Mouse (Mus musculus) spleen, adult 12 weeks (tissue): ENCODE results near the gene I830077J02Rik.

Experiments used
- DNase-seq: peaks from one replicate; pipeline ENCODE4 v3.0.0; 2022; ENCODE audit warnings: low spot score

Gene I830077J02Rik

GRCm38 (mm10) chr3:105893941-105894391 is 38.5 kb downstream of the I830077J02Rik start:
- DNase-seq: no peak

GRCm38 (mm10) chr3:105892572-105893495 is 39.6 kb downstream of the I830077J02Rik start:
- DNase-seq: peak; percentile 50

GRCm38 (mm10) chr3:105891760-105892571 is 40.5 kb downstream of the I830077J02Rik start:
- peak; percentile 54 for DNase-seq

- no peak for DNase-seq
Measured at GRCm38 (mm10) chr3:105891141-105891540, 41.3 kb downstream of the I830077J02Rik start.

GRCm38 (mm10) chr3:105890220-105890619 is 42.2 kb downstream of the I830077J02Rik start:
- DNase-seq: no peak

GRCm38 (mm10) chr3:105888961-105889360 is 43.5 kb downstream of the I830077J02Rik start:
- DNase-seq: no peak

- DNase-seq: no peak
Measured at GRCm38 (mm10) chr3:105883111-105883510, 49.4 kb downstream of the I830077J02Rik start.

- no peak for DNase-seq
Measured at GRCm38 (mm10) chr3:105882105-105882504, 50.4 kb downstream of the I830077J02Rik start.

GRCm38 (mm10) chr3:105880419-105880818 is 52.0 kb downstream of the I830077J02Rik start:
- no peak for DNase-seq

- no peak for DNase-seq
Measured at GRCm38 (mm10) chr3:105878751-105879150, 53.7 kb downstream of the I830077J02Rik start.

GRCm38 (mm10) chr3:105877919-105878318 is 54.5 kb downstream of the I830077J02Rik start:
- no peak for DNase-seq

GRCm38 (mm10) chr3:105877252-105877803 is 55.1 kb downstream of the I830077J02Rik start:
- no peak for DNase-seq

GRCm38 (mm10) chr3:105876022-105876421 is 56.4 kb downstream of the I830077J02Rik start:
- DNase-seq: no peak
